Mouse (Mus musculus) hindbrain, postnatal 0 days (tissue): ENCODE measurements around the gene Ankrd42. TPM values are rescaled to one million over a fixed set of nuclear protein-coding genes. Genes with fewer than 3 reads are reported as not detected.

ENCODE experiments used
- ATAC-seq: fragments of 200-750 bp; cut with Nextera tagmentation; 2 replicates; pipeline ENCODE4 v1.8.0; 2017; ENCODE audit warnings: mild to moderate bottlenecking, moderate TSS enrichment, moderate library complexity
- DNase-seq: peaks from one replicate; pipeline ENCODE4 v3.0.0-alpha.2; 2015; ENCODE audit warnings: low spot score
- H3K27ac ChIP-seq: fragments of 300-500 bp; sonication (generic); 2 replicates; pipeline ENCODE4 v1.5.1; 2014; ENCODE audit warnings: mild to moderate bottlenecking
- H3K27me3 ChIP-seq: fragments of 300-500 bp; sonication (generic); 2 replicates; pipeline ENCODE4 v1.6.1; 2014; ENCODE audit warnings: low read length, mixed read lengths; ENCODE audit not compliant: insufficient read depth
- H3K36me3 ChIP-seq: fragments of 300-500 bp; sonication (generic); 2 replicates; pipeline ENCODE4 v1.6.1; 2014; ENCODE audit warnings: low read length, mixed read lengths; ENCODE audit not compliant: insufficient read depth
- H3K4me1 ChIP-seq: fragments of 300-500 bp; sonication (generic); 2 replicates; pipeline ENCODE4 v1.6.1; 2014; ENCODE audit warnings: antibody characterized with exemption, low read length, mixed read lengths; ENCODE audit not compliant: insufficient read depth
- H3K4me2 ChIP-seq: fragments of 300-500 bp; sonication (generic); 2 replicates; pipeline ENCODE4 v1.6.1; 2014; ENCODE audit warnings: low read depth, mild to moderate bottlenecking, low read length, moderate library complexity, mixed read lengths
- H3K4me3 ChIP-seq: fragments of 300-500 bp; sonication (generic); 2 replicates; pipeline ENCODE4 v1.5.1; 2014; ENCODE audit warnings: low read length
- H3K9ac ChIP-seq: fragments of 300-500 bp; sonication (generic); replicated peaks from 2 replicates; pipeline ENCODE4 v1.6.1; 2014; ENCODE audit warnings: mild to moderate bottlenecking, low read length, moderate library complexity, mixed read lengths
- H3K9me3 ChIP-seq: fragments of 300-500 bp; sonication (generic); 2 replicates; pipeline ENCODE4 v1.6.1; 2016; ENCODE audit warnings: low read length, mixed read lengths
- CTCF ChIP-seq: IDR thresholded peaks from 2 replicates; pipeline ENCODE4 v1.5.1; 2016; ENCODE audit warnings: antibody characterized with exemption, control low read depth, low read depth
- WGBS: fragments of 180-500 bp; shearing (Covaris S2); extraction: QIAGEN DNeasy Blood & Tissue Kit; methylation state at CpG from one replicate; pipeline ENCODE4 v1.1.7; 2014; 5-methylcytosine and 5-hydroxymethylcytosine counted together
- polyA plus RNA-seq: library from polyadenylated mRNA; unstranded; fragments of >200 nt; fragmentation: Nextera tagmentation; extraction: Ambion mirVana; gene quantifications from 2 replicates; pipeline ENCODE4 v1.2.1, GENCODE M21; 2015
- total RNA-seq: library from RNA; depleted of rRNA; stranded (reverse); fragments of >200 nt; gene quantifications from 2 replicates; pipeline ENCODE4 v1.2.3, GENCODE M21; 2014

Ankrd42 gene
- total and polyA plus RNA-seq, 2 experiments from 2014 or later, result 20.8 to 22.8 TPM

DNA sequence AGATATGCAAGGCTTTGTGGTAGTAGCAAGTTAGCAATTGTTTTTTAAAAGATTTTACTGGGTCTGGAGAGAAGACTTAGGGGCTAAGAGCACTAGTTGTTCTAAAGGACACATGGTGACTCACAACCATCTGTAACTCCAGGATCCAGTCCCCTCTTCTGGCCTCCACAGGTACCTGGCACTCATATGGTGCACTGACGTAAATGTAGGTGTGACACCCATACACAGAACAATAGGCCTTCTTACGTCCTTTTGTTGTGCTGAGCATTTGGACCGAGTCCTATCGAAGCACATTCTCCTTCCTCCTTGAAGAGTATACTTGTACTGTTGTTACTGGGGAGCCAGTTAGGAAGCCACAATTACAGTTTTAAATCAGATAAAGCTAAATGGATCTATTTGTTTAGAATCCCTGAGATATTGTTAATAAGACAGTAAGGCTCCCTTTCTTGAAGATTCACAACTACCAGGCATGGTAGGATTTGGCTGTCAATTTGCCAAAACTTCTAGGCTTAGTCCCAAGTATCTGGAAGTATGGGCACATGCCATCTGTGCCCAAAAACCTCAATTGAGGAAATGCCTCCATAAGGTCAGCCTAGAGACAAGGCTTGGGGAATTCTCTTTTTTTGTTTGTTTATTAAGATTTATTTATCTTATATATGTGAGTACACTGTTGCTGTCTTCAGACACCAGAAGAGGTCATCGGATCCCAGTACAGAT lies 56.3 kb downstream of the Ankrd42 start:
- ATAC-seq (0 out of 2 replicates have a peak, but pooled peaks have one; percentile 38), DNase-seq (peak; percentile 51)
- no peaks in the 10 kb centered on the region for H3K4me1 ChIP-seq
- no peak for TF ChIP-seq CTCF
- whole genome bisulfite sequencing, result 81% methylated on average over 5 of the region's 5 CpGs
- no peak overlapping the region for H3K4me3 ChIP-seq
- H3K4me2 ChIP-seq, result no peak overlapping the region
- H3K27ac ChIP-seq, result no peak overlapping the region
- no peaks in the 10 kb centered on the region for H3K27me3 ChIP-seq
- H3K36me3 ChIP-seq, result peaks cover 8% of the 10 kb centered on the region; the same call in 1 of the 2 replicates
- no peak overlapping the region for H3K9ac ChIP-seq
- no peaks in the 10 kb centered on the region for H3K9me3 ChIP-seq

DNA sequence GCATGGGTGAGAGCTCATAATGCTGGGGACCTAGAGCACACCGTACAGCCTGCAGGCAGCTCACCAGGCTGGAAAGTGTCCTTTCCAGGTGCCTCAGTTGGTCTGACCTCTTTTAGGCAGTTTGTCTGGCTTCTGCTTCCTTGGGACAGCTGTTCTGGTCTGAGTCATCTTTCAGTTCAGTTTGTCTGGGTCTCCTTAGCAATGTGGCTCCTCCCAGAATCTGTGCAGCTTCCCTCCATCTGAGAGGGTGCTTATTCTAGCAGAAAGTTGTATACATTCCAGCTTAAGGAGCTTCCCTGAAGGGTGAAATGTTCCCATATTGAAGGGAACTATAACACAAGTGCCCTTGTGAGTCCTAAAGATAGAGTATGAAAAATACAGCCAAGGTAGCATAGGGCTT lies 70.2 kb downstream of the Ankrd42 start:
- Histone ChIP-seq H3K4me3 (no peak overlapping the region), H3K36me3 (peaks cover 11% of the 10 kb centered on the region; the same call in 1 of the 2 replicates), H3K9ac (no peak overlapping the region), H3K4me2 (no peak overlapping the region), H3K27me3 (no peaks in the 10 kb centered on the region), H3K4me1 (peaks cover 6% of the 10 kb centered on the region), H3K27ac (no peak overlapping the region), H3K9me3 (no peaks in the 10 kb centered on the region)
- WGBS, result 86% methylated on average over 1 of the region's 1 CpGs
- TF ChIP-seq CTCF, result no peak
- ATAC-seq (no peak), DNase-seq (no peak)

DNA sequence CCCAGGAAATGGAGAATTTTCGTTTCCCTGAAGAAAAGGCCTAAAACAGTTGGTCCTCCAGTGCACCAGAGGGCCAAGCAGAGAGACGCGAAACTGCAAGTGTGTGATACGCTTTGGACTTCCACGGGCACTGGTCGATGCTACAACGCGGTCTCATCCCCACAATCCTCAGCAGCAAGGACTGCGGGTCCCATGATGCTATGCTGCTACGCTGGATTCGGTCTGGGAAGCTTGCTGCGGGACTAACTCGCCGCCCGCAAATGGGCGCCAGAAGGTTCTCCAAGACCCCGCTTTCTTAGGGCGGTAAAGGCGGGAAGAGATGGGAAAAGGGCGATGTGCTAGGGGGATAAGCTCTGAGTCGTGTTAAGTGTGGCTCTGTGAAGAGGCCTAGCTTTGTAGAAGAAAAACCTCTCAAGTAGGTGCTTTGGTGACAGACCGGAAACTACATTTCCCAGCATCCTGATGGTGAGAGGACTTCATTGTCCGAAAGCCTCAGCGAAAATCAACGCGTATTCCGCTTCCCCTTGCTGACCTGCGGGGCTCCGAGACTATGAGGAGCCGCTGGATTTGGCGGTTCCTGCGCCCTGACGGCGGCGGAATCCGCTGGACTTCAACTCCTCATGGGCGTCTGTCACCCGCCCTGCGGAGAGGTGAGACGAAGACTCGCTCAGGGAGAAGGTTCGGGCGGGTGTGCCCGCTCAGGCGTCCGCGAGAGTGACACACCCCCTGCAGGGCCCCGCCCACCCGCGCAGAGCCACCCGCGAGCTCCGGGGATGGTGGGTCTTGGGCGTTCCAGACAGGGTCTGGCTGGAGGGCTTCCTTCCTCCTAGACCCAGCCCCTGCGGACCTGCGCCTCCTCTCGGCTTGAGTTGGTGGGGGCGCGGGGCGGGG lies 75.7 kb downstream of the Ankrd42 start, which contains the start of gene Ccdc90b:
TSS of gene Ccdc90b (plus strand) at position 164 of the 891 bp plus-strand sequence.
- H3K4me1 ChIP-seq, result peaks cover 6% of the 10 kb centered on the region
- H3K27ac ChIP-seq, result peak within 1 kb of the TSS; percentile 95
- H3K4me2 ChIP-seq, result peak within 1 kb of the TSS; percentile 72
- H3K4me3 ChIP-seq, result peak within 1 kb of the TSS; percentile 93
- DNase-seq (peak; percentile 97), ATAC-seq (peak; percentile 99)
- no peaks in the 10 kb centered on the region for H3K27me3 ChIP-seq
- no peaks in the 10 kb centered on the region for H3K9me3 ChIP-seq
- WGBS, result under 1% methylated on average over 59 of the region's 60 CpGs
- peak; percentile 89 for TF ChIP-seq CTCF
- peaks cover 4% of the 10 kb centered on the region; the same call in 1 of the 2 replicates for H3K36me3 ChIP-seq
- H3K9ac ChIP-seq, result peak within 1 kb of the TSS; percentile 72

DNA sequence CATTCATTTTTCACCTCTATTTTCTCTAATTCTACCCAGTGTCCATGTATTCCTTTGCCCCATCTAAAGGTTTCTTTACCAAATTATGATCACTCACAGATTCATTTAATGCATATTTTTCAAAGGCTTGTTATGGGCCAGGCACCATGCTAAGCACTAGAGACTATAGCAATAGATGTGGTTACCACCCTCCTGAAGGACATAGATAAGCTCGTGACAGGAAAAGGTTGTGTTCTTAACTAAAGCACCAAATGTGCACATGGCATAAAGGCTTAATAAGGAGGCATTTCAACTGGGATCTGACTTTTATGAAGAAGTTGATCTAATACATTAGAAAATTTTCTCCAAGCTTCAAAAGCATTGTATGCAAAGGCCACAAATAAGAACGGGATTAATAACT lies 78.2 kb downstream of the Ankrd42 start:
- 88% methylated on average over 2 of the region's 2 CpGs for WGBS
- Histone ChIP-seq H3K27ac (no peak overlapping the region), H3K9ac (no peak overlapping the region), H3K4me1 (peaks cover 6% of the 10 kb centered on the region), H3K27me3 (no peaks in the 10 kb centered on the region), H3K36me3 (no peaks in the 10 kb centered on the region), H3K9me3 (no peaks in the 10 kb centered on the region), H3K4me3 (no peak overlapping the region), H3K4me2 (no peak overlapping the region)
- DNase-seq, result no peak
- no peak for TF ChIP-seq CTCF
- no peak for ATAC-seq

DNA sequence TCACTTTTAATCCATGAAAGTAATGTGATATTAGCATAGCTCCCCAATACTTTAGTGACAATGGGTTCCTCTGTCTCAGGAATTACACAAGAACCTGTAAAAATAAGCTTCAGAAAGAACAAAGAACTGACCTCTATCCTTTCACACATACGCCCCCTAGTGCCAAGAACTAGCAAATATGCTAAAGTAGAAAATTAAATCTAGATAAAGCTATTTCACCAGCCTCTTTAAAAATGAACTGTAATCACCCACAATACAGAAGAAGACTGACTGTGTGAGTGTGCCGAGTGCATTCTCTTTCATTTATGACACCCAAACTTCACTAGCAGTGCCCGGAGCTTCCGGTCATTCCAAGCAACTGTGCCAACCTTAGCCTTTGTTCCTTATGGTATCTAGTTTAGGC lies 86.0 kb downstream of the Ankrd42 start:
- TF ChIP-seq CTCF, result peak; percentile 75
- Histone ChIP-seq H3K4me2 (no peak overlapping the region), H3K4me3 (no peak overlapping the region), H3K9me3 (no peaks in the 10 kb centered on the region), H3K27ac (no peak overlapping the region), H3K9ac (no peak overlapping the region), H3K36me3 (no peaks in the 10 kb centered on the region), H3K27me3 (no peaks in the 10 kb centered on the region), H3K4me1 (no peaks in the 10 kb centered on the region)
- peak; percentile 64 for ATAC-seq
- DNase-seq, result peak; percentile 83
- 59% methylated on average over 4 of the region's 4 CpGs for WGBS

DNA sequence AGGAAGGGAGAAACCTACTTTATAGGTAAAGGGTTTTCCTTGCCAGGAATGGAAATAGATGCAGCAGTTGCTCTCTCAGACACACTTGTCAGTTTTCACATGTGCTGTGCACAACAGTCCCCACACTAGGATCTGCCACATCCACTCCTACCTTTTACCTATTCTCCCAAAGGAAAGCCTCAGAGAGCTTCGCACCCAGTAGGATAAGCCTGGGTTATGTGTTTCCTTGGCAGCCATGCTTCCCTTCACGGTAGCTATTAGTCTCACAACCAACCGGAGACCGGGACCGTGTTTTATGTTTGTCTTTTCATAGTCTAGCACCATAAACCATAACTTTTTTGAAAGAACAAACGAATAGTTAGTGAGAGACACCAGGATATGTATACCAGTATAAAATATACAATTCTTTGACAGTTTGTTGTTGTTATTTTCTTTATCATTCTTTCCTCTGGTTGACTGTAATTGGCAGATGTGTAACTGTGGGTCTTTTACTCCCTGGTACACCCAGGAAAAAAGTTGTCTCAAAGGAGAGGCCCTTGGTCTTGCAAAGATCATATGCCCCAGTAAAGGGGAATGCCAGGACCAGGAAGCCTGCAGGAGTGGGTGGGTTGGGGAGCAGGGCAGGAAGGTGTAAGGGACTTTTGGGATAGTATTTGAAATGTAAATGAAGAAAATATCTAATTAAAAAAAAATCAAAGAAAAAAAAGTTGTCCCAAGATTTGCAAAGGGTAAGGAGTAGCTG lies 86.5 kb downstream of the Ankrd42 start:
- Histone ChIP-seq H3K4me3 (no peak overlapping the region), H3K27ac (no peak overlapping the region), H3K9ac (no peak overlapping the region), H3K4me2 (no peak overlapping the region), H3K4me1 (no peaks in the 10 kb centered on the region), H3K36me3 (no peaks in the 10 kb centered on the region), H3K9me3 (no peaks in the 10 kb centered on the region), H3K27me3 (no peaks in the 10 kb centered on the region)
- WGBS, result 78% methylated on average over 6 of the region's 6 CpGs
- DNase-seq (no peak), ATAC-seq (no peak)
- TF ChIP-seq CTCF, result no peak
